Mouse (Mus musculus) erythroblast, embryonic 14.5 days (primary cell): Measurements from ENCODE around the gene Art3. TPM values are rescaled to one million over a fixed set of nuclear protein-coding genes. Genes with fewer than 3 reads are reported as not detected.

Source experiments
- H3K27me3 ChIP-seq: 2 replicates; pipeline ENCODE4 v1.6.1; 2012; ENCODE audit warnings: inconsistent platforms; ENCODE audit not compliant: control insufficient read depth
- H3K36me3 ChIP-seq: 2 replicates; pipeline ENCODE4 v1.6.1; 2012; ENCODE audit warnings: mild to moderate bottlenecking, inconsistent platforms; ENCODE audit not compliant: control insufficient read depth
- H3K4me1 ChIP-seq: 2 replicates; pipeline ENCODE4 v1.6.1; 2012; ENCODE audit warnings: inconsistent platforms; ENCODE audit not compliant: control insufficient read depth
- H3K4me3 ChIP-seq: replicated peaks from 2 replicates; pipeline ENCODE3; 2012; ENCODE audit warnings: moderate library complexity, mild to moderate bottlenecking, inconsistent platforms
- H3K9me3 ChIP-seq: 2 replicates; pipeline ENCODE4 v1.6.1; 2012; ENCODE audit warnings: low read length, inconsistent platforms, mixed read lengths; ENCODE audit not compliant: control insufficient read depth
- GATA1 ChIP-seq: IDR thresholded peaks from 2 replicates; pipeline ENCODE4 v1.6.1; 2012; ENCODE audit warnings: low read length, inconsistent platforms, mixed read lengths
- TAL1 ChIP-seq: IDR thresholded peaks from 3 replicates; pipeline ENCODE4 v1.6.1; 2012; ENCODE audit warnings: low read length, inconsistent platforms, mixed read lengths
- polyA plus RNA-seq: library from polyadenylated mRNA; stranded (reverse); fragments of >175 nt; gene quantifications from 2 replicates; pipeline ENCODE4 v1.2.3, GENCODE M21; 2012

The Art3 gene
- polyA plus RNA-seq, 1 experiment, result not detected

DNA sequence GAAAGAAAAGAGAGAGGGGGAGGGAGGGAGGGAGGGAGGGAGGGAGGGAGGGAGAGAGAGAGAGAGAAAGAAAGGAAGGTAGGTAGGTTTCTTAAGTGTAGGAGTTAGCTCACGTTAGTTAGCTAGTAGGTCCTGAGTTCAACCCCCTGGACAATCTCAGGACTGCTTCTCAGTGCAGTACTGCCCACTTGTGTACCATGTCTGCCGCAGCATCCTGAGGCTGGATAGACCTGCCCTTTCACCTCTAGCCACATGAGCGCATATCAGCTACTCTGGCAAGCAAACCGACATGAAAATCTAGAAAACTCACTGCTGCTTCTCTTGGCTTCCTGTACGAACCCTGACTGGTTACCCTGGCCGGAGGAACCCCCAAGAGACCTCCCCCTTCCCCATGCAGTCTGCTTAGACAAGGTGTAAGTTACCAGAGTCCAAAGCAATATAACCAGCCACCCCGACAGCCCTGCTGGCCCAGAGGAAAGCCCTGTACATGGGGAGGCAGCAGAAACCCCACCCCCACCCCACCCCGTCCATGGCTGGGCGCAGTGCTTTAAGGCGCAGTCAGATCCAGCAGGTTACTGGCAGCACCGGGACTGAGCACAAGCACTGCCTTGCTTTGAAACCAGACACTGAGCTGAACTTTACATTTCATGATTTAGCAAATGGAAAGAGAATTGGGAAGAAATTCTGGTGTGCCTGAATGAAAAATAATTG lies 81.8 kb downstream of the Art3 start:
- Histone ChIP-seq H3K9me3 (no peaks in the 10 kb centered on the region), H3K4me1 (peaks cover 2% of the 10 kb centered on the region), H3K4me3 (no peak overlapping the region), H3K36me3 (peaks cover 47% of the 10 kb centered on the region), H3K27me3 (no peaks in the 10 kb centered on the region)
- TF ChIP-seq GATA1 (no peak), TAL1 (no peak)

DNA sequence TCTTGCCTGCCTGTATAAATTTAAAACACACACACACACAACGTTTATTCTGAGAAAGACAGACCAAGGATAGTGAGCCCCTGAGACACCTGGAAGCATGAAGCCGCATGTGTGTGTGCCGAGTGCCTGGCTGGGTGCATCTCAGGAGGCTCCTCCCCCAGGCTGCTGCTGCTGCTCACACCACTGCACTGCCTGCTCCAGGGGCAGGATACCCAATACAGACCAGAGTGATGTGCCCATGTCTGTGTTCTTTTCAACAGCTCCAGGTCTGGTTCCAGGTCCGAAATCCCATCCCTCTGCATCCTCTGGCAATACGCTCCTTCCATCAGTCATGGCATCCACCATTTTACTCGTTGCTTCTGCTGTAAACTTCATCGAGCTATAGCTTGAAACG lies 82.4 kb downstream of the Art3 start:
- TF ChIP-seq TAL1 (no peak), GATA1 (no peak)
- no peak overlapping the region for H3K4me3 ChIP-seq
- H3K36me3 ChIP-seq, result peaks cover 53% of the 10 kb centered on the region
- no peaks in the 10 kb centered on the region for H3K27me3 ChIP-seq
- no peaks in the 10 kb centered on the region; the same call in 1 of the 2 replicates for H3K4me1 ChIP-seq
- no peaks in the 10 kb centered on the region for H3K9me3 ChIP-seq

DNA sequence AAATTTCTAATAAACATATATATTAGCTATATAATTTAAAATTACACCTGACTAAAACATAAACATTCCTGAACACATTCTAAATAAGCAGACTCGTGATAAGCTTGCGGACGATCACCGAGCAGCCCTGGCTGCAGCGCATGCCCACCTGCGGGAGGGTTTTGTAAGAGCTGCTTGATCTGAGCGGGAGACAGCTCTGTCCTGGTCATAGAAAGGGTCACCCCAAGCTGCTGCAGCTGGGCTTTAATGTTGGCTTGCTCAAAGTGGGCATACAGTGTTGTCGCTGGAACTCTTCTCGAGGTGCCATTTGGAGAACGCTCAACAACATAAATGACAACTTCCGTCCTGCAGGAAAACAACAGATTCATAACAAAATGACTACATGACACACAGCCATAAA lies 92.5 kb downstream of the Art3 start:
- Histone ChIP-seq H3K4me3 (no peak overlapping the region), H3K27me3 (no peaks in the 10 kb centered on the region), H3K9me3 (peaks cover 6% of the 10 kb centered on the region), H3K36me3 (peaks cover 98% of the 10 kb centered on the region), H3K4me1 (no peaks in the 10 kb centered on the region)
- TF ChIP-seq TAL1 (no peak), GATA1 (no peak)

DNA sequence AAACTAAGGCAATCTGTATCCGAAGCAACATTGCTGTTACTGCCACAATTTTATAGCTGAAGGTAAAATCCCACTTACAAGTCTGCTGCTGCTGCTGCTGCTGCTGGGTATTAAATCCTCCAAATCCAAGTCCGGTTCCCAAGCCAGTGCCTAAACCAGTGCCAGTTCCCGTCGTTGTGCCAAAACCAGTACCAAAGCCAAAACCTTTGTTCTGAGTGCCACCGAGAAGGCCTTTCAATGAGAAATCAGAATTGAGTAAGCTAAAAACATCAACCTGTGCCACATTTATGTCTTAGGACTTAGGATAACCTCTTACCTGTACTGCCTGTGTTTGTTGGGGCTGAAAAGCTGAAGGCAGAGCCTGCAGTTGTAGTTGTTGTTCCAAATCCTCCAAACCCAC lies 99.1 kb downstream of the Art3 start:
- H3K4me3 ChIP-seq, result no peak overlapping the region
- H3K4me1 ChIP-seq, result peaks cover 18% of the 10 kb centered on the region
- no peaks in the 10 kb centered on the region for H3K27me3 ChIP-seq
- H3K36me3 ChIP-seq, result peaks cover 55% of the 10 kb centered on the region
- peaks cover 6% of the 10 kb centered on the region for H3K9me3 ChIP-seq
- no peak for TF ChIP-seq GATA1
- TF ChIP-seq TAL1, result no peak

DNA sequence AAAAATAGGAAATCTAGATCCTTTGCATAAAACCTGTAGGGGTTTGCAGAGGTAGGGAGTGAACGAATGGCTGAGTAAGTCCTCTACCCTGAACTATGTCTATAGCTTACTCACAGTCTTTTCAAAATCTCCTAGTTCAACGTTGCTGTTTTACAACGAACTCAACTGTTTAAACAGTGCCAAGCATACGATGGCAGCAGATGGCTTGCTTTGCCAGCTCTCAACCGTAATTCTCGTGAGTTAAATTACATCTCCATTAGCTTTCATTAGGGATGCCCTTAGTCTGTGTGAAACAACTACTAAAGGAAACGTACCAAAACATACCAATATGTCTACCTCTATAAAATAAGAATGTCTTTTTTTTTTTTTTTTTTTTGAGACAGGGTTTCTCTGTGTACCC lies 100.0 kb downstream of the Art3 start:
- Histone ChIP-seq H3K36me3 (peaks cover 46% of the 10 kb centered on the region), H3K4me1 (peaks cover 18% of the 10 kb centered on the region), H3K27me3 (no peaks in the 10 kb centered on the region), H3K9me3 (peaks cover 6% of the 10 kb centered on the region), H3K4me3 (no peak overlapping the region)
- TF ChIP-seq GATA1, result no peak
- no peak for TF ChIP-seq TAL1

DNA sequence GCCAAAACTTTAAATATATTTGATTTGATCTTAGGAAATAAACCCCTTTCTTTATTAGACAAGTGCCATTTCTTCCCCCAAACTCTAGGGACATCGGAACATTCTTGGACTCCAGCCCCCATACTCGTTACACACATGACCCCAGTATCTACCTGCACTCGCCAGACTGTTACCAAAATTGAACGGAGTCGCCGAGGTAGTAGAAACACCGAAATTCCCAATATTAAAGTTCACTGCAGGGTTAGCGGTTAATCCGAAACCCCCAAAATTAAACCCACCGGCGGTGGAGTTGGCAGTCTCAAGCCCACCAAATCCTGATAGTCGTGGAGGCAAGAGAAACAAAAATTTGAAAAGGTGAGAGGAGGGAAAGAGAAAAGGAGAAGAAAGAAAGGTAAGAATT lies 102.4 kb downstream of the Art3 start:
- peaks cover 21% of the 10 kb centered on the region for H3K36me3 ChIP-seq
- H3K9me3 ChIP-seq, result no peaks in the 10 kb centered on the region
- no peak for TF ChIP-seq GATA1
- no peak for TF ChIP-seq TAL1
- H3K4me1 ChIP-seq, result peaks cover 29% of the 10 kb centered on the region
- H3K4me3 ChIP-seq, result peak overlapping the region; percentile 98
- no peaks in the 10 kb centered on the region for H3K27me3 ChIP-seq

DNA sequence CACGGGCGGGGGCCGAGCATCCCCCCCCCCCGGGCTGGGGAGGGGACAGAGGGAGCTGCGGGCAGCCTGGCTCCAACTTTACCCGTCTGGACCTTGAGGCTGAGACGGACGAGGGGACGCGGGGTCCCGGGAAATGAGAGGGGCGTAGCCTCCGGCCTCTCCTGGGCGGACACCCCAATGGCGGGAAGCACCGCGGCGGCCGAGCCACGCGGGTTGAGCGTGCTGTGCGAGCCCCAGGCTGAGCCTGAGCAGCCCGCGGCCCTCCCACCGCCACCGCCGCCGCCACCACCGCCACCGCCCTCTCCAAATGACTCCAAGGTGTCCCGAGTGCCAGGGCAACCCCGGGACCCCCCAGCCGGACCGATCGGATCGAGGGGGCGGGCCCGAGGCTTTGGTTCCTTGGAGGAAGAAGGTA lies 103.0 kb downstream of the Art3 start:
- Histone ChIP-seq H3K4me1 (peaks cover 33% of the 10 kb centered on the region), H3K4me3 (peak overlapping the region; percentile 98), H3K36me3 (peaks cover 16% of the 10 kb centered on the region), H3K27me3 (no peaks in the 10 kb centered on the region), H3K9me3 (no peaks in the 10 kb centered on the region)
- TF ChIP-seq GATA1, result no peak
- TF ChIP-seq TAL1, result no peak

DNA sequence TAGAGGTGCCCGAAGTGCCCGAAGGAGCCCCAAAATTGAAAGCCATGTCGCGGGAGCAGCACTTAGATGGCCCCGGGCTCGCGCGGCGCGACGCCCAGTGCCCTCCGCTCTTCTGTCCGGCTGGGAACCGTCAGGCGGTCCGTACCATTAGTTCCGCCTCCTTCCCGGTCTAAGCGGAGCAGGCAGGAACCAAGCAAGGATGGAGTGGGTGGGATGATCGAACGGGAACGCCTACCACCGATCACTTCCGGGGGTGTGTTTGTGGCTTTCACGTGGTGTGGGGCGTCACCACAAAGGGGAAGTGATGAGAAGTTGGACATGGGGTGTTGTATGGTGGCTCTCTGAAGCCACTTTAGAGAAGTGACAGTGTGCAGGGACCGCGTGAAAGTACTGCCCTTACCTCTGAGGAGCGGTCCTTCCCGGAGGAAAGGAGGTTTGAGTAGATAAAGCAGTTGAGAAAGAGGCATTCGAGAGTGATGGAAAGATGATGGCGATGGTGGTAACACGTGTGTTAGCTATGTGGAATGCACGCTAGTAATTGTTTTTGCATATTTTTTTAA lies 103.5 kb downstream of the Art3 start, which contains the start of gene Nup54:
TSS of gene Nup54 (minus strand) at position 195 of the 560 bp plus-strand sequence.
- no peak for TF ChIP-seq TAL1
- TF ChIP-seq GATA1, result no peak
- Histone ChIP-seq H3K9me3 (no peaks in the 10 kb centered on the region), H3K4me1 (peaks cover 34% of the 10 kb centered on the region)

DNA sequence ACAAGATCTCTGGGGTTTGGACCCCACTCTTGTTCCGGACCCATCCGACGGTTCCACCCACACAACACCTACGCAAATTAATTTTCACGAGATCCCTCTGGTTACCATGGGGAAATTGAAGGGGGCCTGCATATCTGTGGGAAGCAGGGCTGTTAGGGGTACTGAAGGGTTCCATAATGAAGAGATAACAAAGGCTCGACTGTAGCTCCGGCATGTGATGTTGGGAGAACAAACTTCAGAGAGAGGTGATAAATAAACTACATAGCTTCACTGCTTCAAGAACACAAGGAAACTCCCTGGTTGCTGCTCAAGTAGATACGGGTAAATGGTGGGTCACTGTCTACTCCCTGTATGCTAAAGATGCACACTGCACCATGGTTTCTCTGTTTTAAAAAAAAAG lies 106.9 kb downstream of the Art3 start:
- Histone ChIP-seq H3K4me1 (peaks cover 38% of the 10 kb centered on the region), H3K4me3 (no peak overlapping the region), H3K9me3 (no peaks in the 10 kb centered on the region), H3K36me3 (no peaks in the 10 kb centered on the region; the same call in 1 of the 2 replicates), H3K27me3 (no peaks in the 10 kb centered on the region)
- TF ChIP-seq GATA1 (no peak), TAL1 (no peak)

More for the DNA sequence above, 103.5 kb downstream of the Art3 start, which contains the start of gene Nup54:
- peak within 1 kb of the TSS; percentile 98 for H3K4me3 ChIP-seq
- peaks cover 13% of the 10 kb centered on the region for H3K36me3 ChIP-seq
- no peaks in the 10 kb centered on the region for H3K27me3 ChIP-seq

DNA sequence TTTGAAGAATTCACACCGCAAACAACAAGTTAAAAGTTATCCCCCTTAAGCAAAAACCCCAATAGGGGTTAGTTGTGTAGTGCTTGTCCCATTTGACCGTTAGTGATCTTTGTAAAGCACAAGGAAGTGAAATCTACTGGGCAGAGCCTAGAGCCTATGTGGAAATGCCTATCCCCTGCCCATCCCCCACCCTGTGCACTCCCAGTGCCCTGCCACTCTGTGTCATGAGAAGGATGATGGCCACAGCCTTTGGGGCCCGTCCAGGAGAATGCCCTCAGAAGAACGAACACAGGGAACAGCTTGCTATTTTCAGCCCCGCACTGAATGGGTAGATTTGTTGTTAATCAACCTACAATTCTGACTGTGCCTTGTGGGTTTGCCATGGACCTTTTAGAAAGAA lies 109.9 kb downstream of the Art3 start:
- H3K4me1 ChIP-seq, result peaks cover 29% of the 10 kb centered on the region
- H3K36me3 ChIP-seq, result peaks cover 8% of the 10 kb centered on the region
- no peak overlapping the region for H3K4me3 ChIP-seq
- no peak for TF ChIP-seq GATA1
- no peak for TF ChIP-seq TAL1
- H3K27me3 ChIP-seq, result no peaks in the 10 kb centered on the region
- H3K9me3 ChIP-seq, result no peaks in the 10 kb centered on the region
